Comparison of ENCODE assay signal across 8 mouse cellular contexts in genomic region chr8:83389316-83390005, GRCm38 (mm10). TPM values are rescaled to one million over a fixed set of nuclear protein-coding genes. Genes with fewer than 3 reads are reported as not detected.
DNase-seq lines count a peak whose midpoint lies in the region; ATAC-seq lines count a peak whose summit lies in the region.

Gene Clgn, plus strand, starts transcription at chr8:83389867.

- H3K4me3 ChIP-seq in intestine, embryonic 15.5 days (replicated peaks), result peak within 1 kb of the TSS; percentile 36
- peak within 1 kb of the TSS; percentile 62 for H3K4me3 ChIP-seq in midbrain, embryonic 11.5 days (ENCODE audit: low read depth, low read length)

- H3K9ac ChIP-seq in intestine, embryonic 15.5 days, result no peak within 1 kb of the TSS
- H3K9ac ChIP-seq in midbrain, embryonic 11.5 days (ENCODE audit: low read length), result peak within 1 kb of the TSS; percentile 75

- intact Hi-C loops in gastrocnemius, postnatal 14 days (cut with DNase I; ENCODE audit: low total_unique reads), result no loop called here
- intact Hi-C loops in left cerebral cortex, postnatal 25 days (cut with DNase I), result no loop called here

- H3K4me2 ChIP-seq in intestine, embryonic 15.5 days (replicated peaks), result peak within 1 kb of the TSS; percentile 69
- peak within 1 kb of the TSS; percentile 94 for H3K4me2 ChIP-seq in midbrain, embryonic 11.5 days

- H3K27me3 ChIP-seq in intestine, embryonic 15.5 days (replicated peaks), result peaks cover 17% of the 10 kb centered on the region
- H3K27me3 ChIP-seq in midbrain, embryonic 11.5 days (ENCODE audit: control insufficient read depth, insufficient read depth, low read length), result peaks cover 2% of the 10 kb centered on the region; the same call in 1 of the 2 replicates

- no peak within 1 kb of the TSS for H3K27ac ChIP-seq in intestine, embryonic 15.5 days
- H3K27ac ChIP-seq in midbrain, embryonic 11.5 days (ENCODE audit: low read depth, low read length), result no peak within 1 kb of the TSS

- peak; percentile 84 for ATAC-seq in intestine, embryonic 15.5 days
- peak; percentile 94 for ATAC-seq in midbrain, embryonic 11.5 days (ENCODE audit: low FRiP score)

- peak; percentile 28 for DNase-seq in gastrocnemius, postnatal 14 days
- DNase-seq in gastrocnemius, adult 8-10 months (ENCODE audit: low spot score in 2 of 2), result no peak
- DNase-seq in cerebellum, adult 9-10 months, result peak; percentile 84
- peak; percentile 84 for DNase-seq in forelimb bud, embryonic 11.5 days (ENCODE audit: low read depth, low spot score)
- peak; percentile 74 to 75 for DNase-seq in left cerebral cortex, postnatal 25 days (ENCODE audit: low spot score in 2 of 2)
- peak; percentile 98 for DNase-seq in midbrain, embryonic 11.5 days (ENCODE audit: low spot score, missing footprints)
- DNase-seq in spleen, postnatal 4 days (ENCODE audit: low spot score in 2 of 2), result peak; percentile 56 to 76

- WGBS in intestine, embryonic 15.5 days, result 5% methylated on average over 41 of the region's 41 CpGs
- 5% methylated on average over 41 of the region's 41 CpGs for WGBS in midbrain, embryonic 11.5 days

- H3K4me1 ChIP-seq in intestine, embryonic 15.5 days (replicated peaks), result no peaks in the 10 kb centered on the region; the same call in 1 of the 2 replicates
- H3K4me1 ChIP-seq in midbrain, embryonic 11.5 days (ENCODE audit: control insufficient read depth, insufficient read depth, low read length), result no peaks in the 10 kb centered on the region

- no peaks in the 10 kb centered on the region for H3K36me3 ChIP-seq in intestine, embryonic 15.5 days
- no peaks in the 10 kb centered on the region for H3K36me3 ChIP-seq in midbrain, embryonic 11.5 days (ENCODE audit: control insufficient read depth, insufficient read depth, low read length)

- no peaks in the 10 kb centered on the region for H3K9me3 ChIP-seq in intestine, embryonic 15.5 days
- no peaks in the 10 kb centered on the region for H3K9me3 ChIP-seq in midbrain, embryonic 11.5 days (ENCODE audit: control insufficient read depth, low read length)

RNA-seq across cellular contexts. Expression of gene Clgn, which starts in this region (rescaled TPM):
- total RNA-seq in gastrocnemius, postnatal 14 days (2021), result not detected
- not detected for total RNA-seq in gastrocnemius, adult 8-10 months (2022)
- polyA plus RNA-seq in intestine, embryonic 15.5 days (2015; fragmentation: Nextera tagmentation; extraction: Ambion mirVana), result 0.48 and 0.55 TPM in 2 replicates
- total RNA-seq in left cerebral cortex, postnatal 25 days (2021), result 1 to 10 TPM; 7.7 to 9.2 TPM
- polyA plus RNA-seq in midbrain, embryonic 11.5 days (2014; fragmentation: Nextera tagmentation; extraction: Ambion mirVana), result 5.4 and 6.1 TPM in 2 replicates

Comparison
In these comparisons a context has a peak if more than half of its experiments do, and no peak if none do; other contexts are left out.
1. RNA of gene Clgn (total RNA-seq): 7.7 to 9.2 TPM in left cerebral cortex, postnatal 25 days; not detected in gastrocnemius, postnatal 14 days and not detected in gastrocnemius, adult 8-10 months; every median in the first group is over 4 times any median in the second.
2. Peak in DNase-seq in gastrocnemius, postnatal 14 days; RNA of the gene not detected or under 1 TPM.
3. Peak in ATAC-seq, H3K4me3 ChIP-seq and H3K4me2 ChIP-seq in intestine, embryonic 15.5 days; RNA of the gene not detected or under 1 TPM.
4. DNase-seq: peak in cerebellum, adult 9-10 months (single experiment), forelimb bud, embryonic 11.5 days (single experiment), left cerebral cortex, postnatal 25 days (2 of 2), midbrain, embryonic 11.5 days (single experiment) and spleen, postnatal 4 days (2 of 2); none in gastrocnemius, adult 8-10 months (0 of 2).